Mouse (Mus musculus) frontal cortex, postnatal 10 days (tissue): ENCODE measurements around the gene Ap2b1.
A peak's percentile ranks its signal among the peaks of the same experiment; 100 is the strongest.

ENCODE experiments used
- DNase-seq, 2 experiments: peaks; one replicate each; pipeline ENCODE4 v3.0.0; 2022; ENCODE audit warnings: low spot score in 2 of 2, mixed read lengths in 1 of 2

The Ap2b1 gene

DNA sequence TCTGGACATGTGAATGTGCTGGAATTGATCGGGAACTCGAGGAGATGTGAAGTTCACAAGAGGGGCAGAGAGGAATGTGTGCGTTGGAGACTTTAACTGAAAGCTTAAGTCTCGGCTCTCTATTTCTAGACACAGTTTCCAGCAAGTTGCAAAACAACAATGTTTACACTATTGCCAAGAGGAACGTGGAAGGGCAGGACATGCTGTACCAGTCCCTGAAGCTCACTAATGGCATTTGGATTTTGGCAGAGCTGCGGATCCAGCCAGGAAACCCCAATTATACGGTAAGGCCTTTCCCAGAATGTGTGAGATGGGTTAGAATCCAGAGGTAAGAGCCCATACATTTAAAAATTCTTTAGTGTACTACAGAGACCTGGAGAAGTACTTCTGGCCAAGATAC is 98.8 kb downstream of the Ap2b1 start:
- no peak for DNase-seq

DNA sequence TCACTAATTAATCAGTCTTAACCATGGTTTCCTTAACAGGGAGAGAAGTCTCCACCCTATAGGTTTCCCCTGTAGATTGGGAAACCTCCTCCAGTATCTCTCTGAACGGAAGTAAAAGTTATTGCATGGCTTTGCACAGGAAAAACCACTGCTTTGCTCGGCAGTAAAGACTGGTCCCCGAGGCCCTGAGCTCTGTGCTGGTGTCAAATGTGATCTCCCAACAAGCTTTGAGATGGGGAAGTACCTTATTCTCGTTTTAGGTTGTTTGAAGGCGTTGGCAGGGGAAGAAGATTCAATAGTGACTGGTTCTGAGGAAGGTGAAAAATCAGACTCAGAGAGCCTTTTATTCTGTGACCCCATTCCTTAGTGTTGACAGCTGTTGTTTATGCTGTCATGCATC is 99.9 kb downstream of the Ap2b1 start:
- no peak for DNase-seq

GRCm38 (mm10) chr11:83403787-83404186 is 105.0 kb downstream of the Ap2b1 start:
- no peak for DNase-seq

GRCm38 (mm10) chr11:83406391-83406790 is 107.6 kb downstream of the Ap2b1 start:
- no peak for DNase-seq

GRCm38 (mm10) chr11:83408242-83408641 is 109.4 kb downstream of the Ap2b1 start:
- DNase-seq = no peak

- peak; percentile 40 to 46 for DNase-seq
Observed at GRCm38 (mm10) chr11:83409087-83409754, 110.4 kb downstream of the Ap2b1 start, which contains the start of gene Rasl10b. Gene Rasl10b, plus strand, starts transcription at chr11:83409137.

GRCm38 (mm10) chr11:83409792-83410291 is 111.0 kb downstream of the Ap2b1 start:
- DNase-seq = peak in 1 of 2 experiments; percentile 29

DNA sequence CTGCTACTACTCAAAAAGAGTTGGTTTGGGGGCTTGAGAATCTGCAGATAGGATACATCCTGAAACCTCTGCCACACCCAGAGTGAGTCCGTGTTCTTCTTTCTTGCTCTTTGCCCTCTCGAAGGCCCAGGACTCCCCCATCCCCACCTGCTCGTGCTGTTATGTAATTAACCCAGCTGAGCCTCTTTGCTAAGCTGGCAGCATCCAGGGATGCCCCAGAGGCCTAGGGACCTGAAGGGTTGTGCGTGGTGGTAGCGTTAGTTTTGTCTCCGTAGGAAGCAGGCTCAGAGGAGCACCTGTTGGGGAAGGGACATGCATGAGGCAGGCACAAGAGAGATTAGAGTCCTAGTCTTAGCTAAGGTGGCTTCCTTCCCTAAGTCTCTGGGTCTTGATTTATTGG is 111.7 kb downstream of the Ap2b1 start:
- no peak for DNase-seq

- no peak for DNase-seq
Observed at GRCm38 (mm10) chr11:83417080-83417479, 118.3 kb downstream of the Ap2b1 start.

GRCm38 (mm10) chr11:83417708-83418107 is 118.9 kb downstream of the Ap2b1 start:
- DNase-seq = no peak

DNA sequence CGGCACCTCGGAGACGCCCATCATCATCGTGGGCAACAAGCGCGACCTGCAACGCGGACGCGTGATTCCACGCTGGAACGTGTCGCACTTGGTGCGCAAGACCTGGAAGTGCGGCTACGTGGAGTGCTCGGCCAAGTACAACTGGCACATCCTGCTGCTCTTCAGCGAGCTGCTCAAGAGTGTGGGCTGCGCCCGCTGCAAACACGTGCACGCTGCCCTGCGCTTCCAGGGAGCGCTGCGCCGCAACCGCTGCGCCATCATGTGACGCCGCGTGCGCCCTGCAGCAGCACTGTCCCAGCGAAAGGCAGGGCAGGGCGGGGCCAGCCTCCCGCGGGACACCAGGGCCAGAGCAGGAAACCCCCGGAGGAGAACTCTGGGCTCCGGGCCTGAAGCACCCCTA is 119.7 kb downstream of the Ap2b1 start:
- DNase-seq = peak in 1 of 2 experiments; percentile 64

DNA sequence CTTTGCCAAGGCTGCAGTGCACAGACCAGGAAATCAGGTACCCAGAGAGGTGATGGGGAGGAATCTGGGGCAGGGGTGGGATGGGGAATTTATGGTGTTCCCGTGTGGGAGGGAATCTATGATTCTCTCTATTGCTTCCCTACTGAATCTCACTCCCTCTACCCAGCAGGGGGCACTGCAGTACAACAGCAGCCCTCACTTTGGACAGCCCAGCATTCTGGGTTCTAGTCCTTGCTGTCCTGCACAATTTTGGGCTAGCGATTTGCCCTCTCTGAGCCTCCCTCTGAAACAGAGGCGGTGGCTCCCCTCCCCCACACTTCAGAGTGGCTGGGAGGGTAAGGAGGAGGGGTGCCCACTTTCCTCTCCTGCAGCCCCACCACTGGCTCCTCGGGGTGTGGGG is 121.5 kb downstream of the Ap2b1 start:
- DNase-seq = no peak

DNA sequence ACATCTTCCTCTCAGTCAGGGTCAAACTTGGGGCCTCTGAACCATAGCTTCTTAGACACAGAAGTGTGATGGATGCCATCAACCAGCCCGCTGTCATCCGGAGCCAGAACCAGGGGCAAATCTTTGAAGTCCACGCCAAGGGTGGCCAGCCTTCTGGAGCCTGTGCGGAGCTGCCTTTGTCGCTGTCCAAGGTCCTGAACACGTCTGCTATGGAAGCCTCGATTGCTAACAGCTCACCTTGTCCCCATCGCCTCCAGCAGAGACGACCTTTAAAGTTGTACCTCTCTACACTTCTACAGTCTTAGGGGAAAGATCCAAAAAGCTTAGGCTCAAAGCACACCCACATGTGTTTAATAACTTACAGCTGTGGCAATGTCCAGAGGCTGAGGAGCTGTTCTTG is 122.5 kb downstream of the Ap2b1 start:
- DNase-seq = no peak

- peak; percentile 56 to 77 for DNase-seq
Observed at GRCm38 (mm10) chr11:83424681-83425080, 125.9 kb downstream of the Ap2b1 start.

DNA sequence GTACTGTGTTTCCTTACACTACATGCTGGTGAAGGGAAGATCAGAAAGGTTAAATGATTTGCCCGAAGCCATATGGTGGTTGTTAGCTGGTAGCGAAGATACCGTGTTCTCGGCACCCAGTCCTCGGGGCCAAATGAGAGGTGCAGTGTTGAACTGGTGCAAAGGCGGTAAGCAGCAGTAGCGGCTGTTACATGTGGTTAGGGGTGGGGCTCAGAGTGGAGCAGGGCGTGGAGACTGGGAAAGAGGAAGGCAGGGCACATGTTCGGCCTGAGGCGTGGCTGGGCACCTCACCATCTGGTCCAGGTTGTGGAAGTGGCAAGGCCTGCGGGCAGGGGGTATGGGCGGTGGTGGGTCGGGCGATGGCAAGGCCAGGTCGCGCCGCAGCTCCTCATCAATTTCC is 128.1 kb downstream of the Ap2b1 start:
- DNase-seq = no peak

GRCm38 (mm10) chr11:83429355-83429754 is 130.5 kb downstream of the Ap2b1 start, which contains the start of gene Gas2l2:
Gene Gas2l2, minus strand, starts transcription at chr11:83429455.
- no peak for DNase-seq

GRCm38 (mm10) chr11:83432533-83432932 is 133.7 kb downstream of the Ap2b1 start:
- no peak for DNase-seq

- no peak for DNase-seq
Observed at GRCm38 (mm10) chr11:83437377-83437776, 138.6 kb downstream of the Ap2b1 start, which contains the start of gene 1700020L24Rik. Gene 1700020L24Rik, plus strand, starts transcription at chr11:83437677.

DNA sequence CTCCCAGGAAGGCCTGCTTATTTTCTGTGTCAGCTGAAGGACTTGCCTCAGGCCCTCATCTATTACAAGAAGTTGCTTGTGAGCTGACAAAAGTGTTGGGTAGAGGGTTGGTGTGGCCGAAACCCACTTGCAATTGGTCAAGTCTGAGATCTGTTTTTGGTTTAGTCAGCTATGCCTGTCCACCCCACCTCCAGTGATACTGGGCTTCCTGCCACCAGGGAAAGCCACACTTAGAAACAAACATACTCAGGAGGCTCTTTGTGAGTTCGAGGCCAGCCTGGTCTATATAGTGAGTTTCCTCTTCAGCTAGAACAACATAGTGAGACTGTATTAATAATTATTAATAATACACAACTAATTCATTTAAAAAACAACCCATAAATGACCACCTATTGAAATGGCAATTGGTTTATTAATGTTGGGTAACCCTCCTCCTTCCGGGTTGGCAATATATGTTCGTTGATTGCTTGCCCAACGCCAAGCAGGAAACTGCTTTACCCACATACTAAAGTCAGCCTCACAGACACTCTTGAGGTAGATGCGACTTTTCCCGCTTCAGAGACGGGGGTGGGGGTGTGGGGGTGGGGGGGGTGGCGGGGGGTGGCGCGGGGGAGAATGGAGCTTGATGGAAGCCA is 140.7 kb downstream of the Ap2b1 start:
- DNase-seq = no peak

DNA sequence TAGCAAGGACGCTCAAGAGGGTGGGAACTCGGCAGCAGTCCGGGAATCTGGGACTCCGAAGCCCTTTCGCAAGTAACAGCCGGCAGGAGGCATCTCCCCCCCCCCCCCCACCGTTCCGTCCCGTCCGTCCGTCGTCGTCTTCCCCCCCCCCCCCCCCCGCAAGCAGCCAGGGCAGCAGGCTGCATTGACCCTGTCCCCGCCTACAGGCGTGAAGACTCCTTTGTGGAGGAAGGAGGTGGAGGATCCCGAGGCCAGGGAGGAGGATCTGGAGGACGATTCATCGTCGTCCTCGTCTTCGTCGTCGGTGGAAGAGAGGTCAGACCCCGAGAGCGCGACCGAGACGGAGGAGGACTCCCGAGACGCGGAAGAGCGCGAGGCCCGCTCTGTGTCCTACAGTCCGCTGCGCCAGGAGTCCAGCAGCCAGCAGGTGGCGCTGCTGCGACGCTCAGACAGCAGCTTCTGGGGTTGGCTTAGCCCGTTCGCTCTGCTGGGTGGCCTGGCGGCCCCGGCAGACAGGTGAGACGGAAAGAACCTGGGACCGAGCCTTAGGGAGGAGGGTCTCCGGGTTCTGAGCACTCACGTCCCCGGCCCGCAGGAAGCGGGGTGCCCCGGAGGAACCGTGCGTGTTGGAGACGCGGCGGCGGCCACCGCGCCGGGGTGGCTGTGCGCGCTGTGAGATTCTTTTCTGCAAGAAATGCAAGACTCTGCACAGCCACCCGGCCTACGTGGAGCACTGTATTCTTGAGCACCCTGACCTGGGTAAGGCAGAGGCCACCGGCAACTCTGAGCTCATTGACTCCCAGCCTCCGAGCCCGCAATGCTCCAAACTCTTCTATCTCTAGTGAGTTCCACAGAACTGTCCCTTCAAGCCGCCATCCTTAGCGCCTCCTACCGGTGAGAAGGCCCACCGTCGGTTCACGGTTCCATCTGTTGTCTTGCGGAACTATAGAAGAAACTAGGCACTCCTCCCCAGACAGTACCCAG is 141.5 kb downstream of the Ap2b1 start:
- peak; percentile 65 to 84 for DNase-seq

GRCm38 (mm10) chr11:83441235-83441634 is 142.4 kb downstream of the Ap2b1 start:
- no peak for DNase-seq
